Mouse (Mus musculus) stomach, postnatal 0 days (tissue): ENCODE results near the gene Anapc5.

Experiments
- CTCF ChIP-seq: IDR thresholded peaks from 2 replicates; pipeline ENCODE4 v1.5.1; 2016; ENCODE audit warnings: antibody characterized with exemption, low read depth, mild to moderate bottlenecking, moderate library complexity
- EP300 ChIP-seq: optimal IDR thresholded peaks from 2 replicates; pipeline ENCODE3; 2016; ENCODE audit warnings: antibody characterized with exemption

DNA sequence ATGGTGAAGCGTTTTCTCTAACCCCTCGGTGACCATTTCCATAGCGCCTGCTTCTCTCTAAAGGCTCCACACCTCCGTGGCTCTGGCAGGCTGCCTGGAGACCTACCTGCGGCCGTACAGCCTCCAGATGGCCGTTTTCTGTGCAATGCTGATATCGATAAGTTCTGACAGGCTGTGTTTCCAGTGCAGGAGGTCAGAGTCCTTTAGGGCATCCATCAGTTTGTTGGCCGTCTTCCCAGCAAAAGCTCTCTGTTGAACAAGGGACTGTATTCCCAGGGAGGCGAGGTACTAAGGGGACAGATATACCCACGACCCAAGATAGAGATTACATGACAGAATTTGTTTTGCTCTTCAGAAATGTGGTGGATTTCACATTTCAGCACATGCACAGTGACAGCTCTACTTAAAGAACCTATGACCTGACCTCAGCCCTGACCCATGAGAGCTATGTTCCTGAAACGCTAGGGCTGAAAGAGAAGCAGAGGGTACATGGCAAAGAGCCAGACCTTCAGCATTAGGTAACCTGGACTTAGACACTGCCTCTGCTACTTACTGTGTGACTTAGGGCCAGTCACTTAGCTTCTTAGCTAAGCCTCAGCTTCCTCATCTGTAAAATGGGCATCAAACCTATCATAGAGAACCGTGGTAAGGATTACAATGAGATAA lies 20.7 kb downstream of the Anapc5 start:
- TF ChIP-seq CTCF (no peak), EP300 (no peak)
